Mouse (Mus musculus) forelimb bud, embryonic 11.5 days (tissue): Measurements from ENCODE around the gene Pilra.

Experiments
- DNase-seq: peaks from one replicate; pipeline ENCODE4 v3.0.0-alpha.2; 2012; ENCODE audit warnings: low read depth, low spot score

The Pilra gene

GRCm38 (mm10) chr5:137779053-137779933, 56.8 kb downstream of the Pilra start:
- no peak for DNase-seq

- peak; percentile 97 for DNase-seq
Observed at GRCm38 (mm10) chr5:137778635-137779034, 57.4 kb downstream of the Pilra start, which contains the start of gene Ppp1r35. Ppp1r35 (plus strand) TSS chr5:137778849.

GRCm38 (mm10) chr5:137777267-137777845, 58.7 kb downstream of the Pilra start:
- DNase-seq, result no peak

GRCm38 (mm10) chr5:137776408-137776918, 59.6 kb downstream of the Pilra start:
- no peak for DNase-seq

- no peak for DNase-seq
Observed at GRCm38 (mm10) chr5:137775587-137776290, 60.3 kb downstream of the Pilra start.

GRCm38 (mm10) chr5:137772755-137773154, 63.3 kb downstream of the Pilra start:
- no peak for DNase-seq
